Mouse (Mus musculus) kidney, postnatal 0 days (tissue): Measurements from ENCODE around the gene Sytl1. TPM values are rescaled to one million over a fixed set of nuclear protein-coding genes. Genes with fewer than 3 reads are reported as not detected.

Experiments used
- ATAC-seq: fragments of 200-750 bp; cut with Nextera tagmentation; replicated peaks from 2 replicates; pipeline ENCODE4 v1.8.0; 2017; ENCODE audit warnings: low read depth, moderate number of reproducible peaks, moderate TSS enrichment, moderate library complexity; ENCODE audit not compliant: low FRiP score
- DNase-seq: peaks from one replicate; pipeline ENCODE4 v3.0.0-alpha.2; 2016; ENCODE audit warnings: low spot score
- H3K27ac ChIP-seq: fragments of 300-500 bp; sonication (generic); 2 replicates; pipeline ENCODE4 v1.5.1; 2014; ENCODE audit warnings: mild to moderate bottlenecking
- H3K27me3 ChIP-seq: fragments of 300-500 bp; sonication (generic); 2 replicates; pipeline ENCODE4 v1.6.1; 2014; ENCODE audit warnings: low read length, mixed read lengths; ENCODE audit not compliant: insufficient read depth
- H3K36me3 ChIP-seq: fragments of 300-500 bp; sonication (generic); 2 replicates; pipeline ENCODE4 v1.6.1; 2014; ENCODE audit warnings: low read length, mixed read lengths; ENCODE audit not compliant: insufficient read depth
- H3K4me1 ChIP-seq: fragments of 300-500 bp; sonication (generic); replicated peaks from 2 replicates; pipeline ENCODE4 v1.6.1; 2014; ENCODE audit warnings: antibody characterized with exemption, low read length, mixed read lengths; ENCODE audit not compliant: insufficient read depth
- H3K4me2 ChIP-seq: fragments of 300-500 bp; sonication (generic); 2 replicates; pipeline ENCODE4 v1.6.1; 2014; ENCODE audit warnings: mild to moderate bottlenecking, low read length, moderate library complexity, mixed read lengths
- H3K4me3 ChIP-seq: fragments of 300-500 bp; sonication (generic); replicated peaks from 2 replicates; pipeline ENCODE4 v1.5.1; 2014; ENCODE audit warnings: low read depth, low read length
- H3K9ac ChIP-seq: fragments of 300-500 bp; sonication (generic); 2 replicates; pipeline ENCODE4 v1.6.1; 2014; ENCODE audit warnings: low read depth, low read length
- H3K9me3 ChIP-seq: fragments of 300-500 bp; sonication (generic); replicated peaks from 2 replicates; pipeline ENCODE4 v1.6.1; 2016; ENCODE audit warnings: low read length, inconsistent platforms, mixed read lengths
- CTCF ChIP-seq: IDR thresholded peaks from 2 replicates; pipeline ENCODE4 v1.5.1; 2016; ENCODE audit warnings: antibody characterized with exemption, low read depth, mild to moderate bottlenecking, moderate library complexity
- WGBS: fragments of 180-500 bp; shearing (Covaris S2); extraction: QIAGEN DNeasy Blood & Tissue Kit; methylation state at CpG from one replicate; pipeline ENCODE4 v1.1.7; 2014; 5-methylcytosine and 5-hydroxymethylcytosine counted together
- polyA plus RNA-seq: library from polyadenylated mRNA; unstranded; fragments of >200 nt; fragmentation: Nextera tagmentation; extraction: Ambion mirVana; gene quantifications from 2 replicates; pipeline ENCODE4 v1.2.1, GENCODE M21; 2015

Sytl1 gene
- polyA plus RNA-seq, 1 experiment from 2014 or later, result 2.8 TPM

DNA sequence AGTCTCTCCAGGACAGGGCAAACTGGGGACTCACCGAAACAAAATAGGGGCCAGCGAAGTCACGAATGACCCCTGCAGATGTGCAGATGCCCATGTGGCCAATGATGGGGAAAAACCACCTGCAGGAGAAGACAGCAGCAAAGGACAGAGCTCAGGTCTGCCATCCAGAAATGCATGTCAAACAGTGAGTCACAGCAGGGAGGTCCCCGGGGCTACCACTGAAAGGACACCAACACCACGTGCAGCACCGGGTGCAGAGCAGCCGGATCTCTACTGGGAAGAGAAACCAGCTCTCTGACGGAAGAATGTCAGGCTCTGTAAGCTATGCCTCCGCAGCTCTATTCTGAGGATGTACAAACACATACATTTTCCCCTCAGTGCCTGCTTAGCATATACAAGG is 8.0 kb upstream of the Sytl1 start:
- H3K27me3 ChIP-seq, result no peaks in the 10 kb centered on the region
- no peak overlapping the region for H3K27ac ChIP-seq
- no peak overlapping the region for H3K4me2 ChIP-seq
- H3K36me3 ChIP-seq, result peaks cover 35% of the 10 kb centered on the region
- no peaks in the 10 kb centered on the region for H3K9me3 ChIP-seq
- ATAC-seq (no peak), DNase-seq (no peak)
- no peak overlapping the region for H3K9ac ChIP-seq
- no peak for TF ChIP-seq CTCF
- H3K4me3 ChIP-seq, result no peak overlapping the region
- no peaks in the 10 kb centered on the region; the same call in 1 of the 2 replicates for H3K4me1 ChIP-seq
- WGBS, result 91% methylated on average over 9 of the region's 9 CpGs

DNA sequence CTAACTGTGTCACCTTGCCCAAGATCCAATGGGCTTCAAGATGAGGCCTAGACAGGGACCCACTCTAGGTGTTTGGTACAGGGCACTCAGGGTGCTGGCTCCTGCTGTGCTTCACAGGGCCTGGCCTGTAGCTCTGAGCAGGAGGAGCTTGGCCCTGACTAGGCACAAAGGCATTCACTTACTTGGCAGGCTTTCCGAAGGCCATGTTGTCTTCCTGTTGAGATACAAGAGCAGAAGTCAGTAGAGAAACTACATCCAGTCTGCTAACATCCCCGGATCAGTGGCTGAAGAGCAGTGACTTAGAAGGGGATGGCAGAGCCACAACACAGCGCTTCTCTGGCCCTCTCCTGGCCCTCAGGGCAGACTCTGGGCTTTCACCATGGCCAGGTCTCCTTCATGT is 6.7 kb upstream of the Sytl1 start:
- Histone ChIP-seq H3K27ac (no peak overlapping the region), H3K4me1 (no peaks in the 10 kb centered on the region), H3K9ac (no peak overlapping the region), H3K4me3 (no peak overlapping the region), H3K4me2 (no peak overlapping the region), H3K9me3 (no peaks in the 10 kb centered on the region), H3K36me3 (peaks cover 44% of the 10 kb centered on the region), H3K27me3 (no peaks in the 10 kb centered on the region)
- WGBS, result 91% methylated on average over 3 of the region's 3 CpGs
- TF ChIP-seq CTCF, result no peak
- ATAC-seq (no peak), DNase-seq (no peak)

DNA sequence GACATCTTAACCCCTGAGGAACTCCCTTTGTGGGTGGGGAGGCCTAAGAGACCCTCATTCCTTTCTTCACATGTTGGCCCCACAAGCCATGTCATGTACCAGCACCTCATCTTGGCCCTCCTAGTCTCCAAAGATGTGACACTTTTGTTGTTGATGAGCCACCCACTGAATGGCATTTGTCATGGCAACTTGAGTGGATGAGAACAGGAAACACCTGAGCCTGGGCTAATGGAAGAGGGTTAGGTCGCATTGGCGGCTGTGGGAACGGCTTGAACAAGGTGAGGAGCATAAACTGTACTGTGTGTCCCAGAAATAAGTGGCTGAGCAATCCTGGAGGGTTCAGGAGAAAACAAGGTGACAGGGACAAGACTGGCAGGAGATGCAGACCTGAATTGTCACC is 6.0 kb upstream of the Sytl1 start:
- WGBS, result 91% methylated on average over 3 of the region's 3 CpGs
- DNase-seq, result no peak
- Histone ChIP-seq H3K9ac (no peak overlapping the region), H3K4me1 (no peaks in the 10 kb centered on the region), H3K9me3 (no peaks in the 10 kb centered on the region), H3K4me3 (no peak overlapping the region), H3K27ac (no peak overlapping the region), H3K27me3 (no peaks in the 10 kb centered on the region), H3K36me3 (peaks cover 44% of the 10 kb centered on the region), H3K4me2 (no peak overlapping the region)
- TF ChIP-seq CTCF, result no peak
- ATAC-seq, result no peak

DNA sequence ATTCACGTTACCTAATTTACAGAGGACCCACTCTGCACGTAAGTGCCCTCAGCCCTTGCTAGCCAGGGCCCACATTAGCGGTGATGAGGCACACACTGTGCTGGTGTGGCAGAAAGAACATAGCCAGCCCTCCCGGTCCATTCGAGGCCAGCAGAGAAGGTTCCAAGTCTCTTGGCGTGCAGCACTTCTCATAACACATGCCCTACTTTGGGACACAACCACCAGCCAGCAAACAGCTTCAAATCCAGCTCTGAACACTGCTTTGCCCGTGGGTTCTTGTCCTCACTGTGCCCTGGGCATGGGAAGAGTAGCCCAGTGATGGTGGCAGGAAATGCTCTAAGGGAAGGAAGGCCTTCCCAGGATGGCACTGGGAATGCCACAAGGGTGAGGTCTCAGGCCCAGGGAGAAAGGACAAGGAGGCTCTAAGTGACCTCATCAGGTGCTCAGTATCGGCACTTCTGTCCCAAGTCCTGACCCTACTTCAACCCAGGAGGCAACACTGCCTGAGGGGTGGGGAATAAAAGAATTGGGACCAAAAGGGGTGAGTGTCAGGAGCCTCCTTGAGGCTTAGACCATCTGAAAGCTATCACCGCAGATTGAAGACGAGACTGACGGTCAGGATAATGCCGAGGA is 3.5 kb upstream of the Sytl1 start:
- 88% methylated on average over 12 of the region's 12 CpGs for whole genome bisulfite sequencing
- ATAC-seq (no peak), DNase-seq (no peak)

DNA sequence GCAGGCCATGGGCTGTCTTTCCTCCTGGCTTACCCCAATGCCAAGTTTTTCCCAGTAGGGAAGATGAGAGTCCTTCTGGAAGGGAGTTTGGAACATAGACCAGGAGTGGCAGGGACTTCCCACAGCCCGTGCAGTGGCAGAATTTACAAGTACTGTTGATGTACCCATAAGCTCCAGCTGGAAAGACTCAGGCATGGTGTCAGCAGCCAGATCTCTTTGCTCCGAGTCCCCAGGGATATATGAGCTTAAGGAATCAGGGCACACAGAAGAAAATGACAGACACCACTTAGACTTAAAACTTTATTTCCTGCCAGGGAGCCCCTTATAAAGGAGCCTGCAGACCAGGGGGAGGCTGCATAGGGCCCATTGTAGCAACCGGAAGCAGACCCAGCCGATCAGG is 2.8 kb upstream of the Sytl1 start:
- Histone ChIP-seq H3K4me1 (no peaks in the 10 kb centered on the region), H3K9ac (no peak overlapping the region), H3K36me3 (peaks cover 44% of the 10 kb centered on the region), H3K9me3 (no peaks in the 10 kb centered on the region), H3K27me3 (no peaks in the 10 kb centered on the region), H3K4me2 (no peak overlapping the region), H3K4me3 (no peak overlapping the region), H3K27ac (no peak overlapping the region)
- 67% methylated on average over 4 of the region's 4 CpGs for WGBS
- no peak for DNase-seq
- ATAC-seq, result no peak
- TF ChIP-seq CTCF, result no peak

More for the DNA sequence above, 3.5 kb upstream of the Sytl1 start:
- Histone ChIP-seq H3K4me3 (no peak overlapping the region), H3K4me2 (no peak overlapping the region), H3K27ac (no peak overlapping the region), H3K36me3 (peaks cover 44% of the 10 kb centered on the region), H3K4me1 (no peaks in the 10 kb centered on the region), H3K27me3 (no peaks in the 10 kb centered on the region), H3K9me3 (no peaks in the 10 kb centered on the region), H3K9ac (no peak overlapping the region)
- no peak for TF ChIP-seq CTCF

DNA sequence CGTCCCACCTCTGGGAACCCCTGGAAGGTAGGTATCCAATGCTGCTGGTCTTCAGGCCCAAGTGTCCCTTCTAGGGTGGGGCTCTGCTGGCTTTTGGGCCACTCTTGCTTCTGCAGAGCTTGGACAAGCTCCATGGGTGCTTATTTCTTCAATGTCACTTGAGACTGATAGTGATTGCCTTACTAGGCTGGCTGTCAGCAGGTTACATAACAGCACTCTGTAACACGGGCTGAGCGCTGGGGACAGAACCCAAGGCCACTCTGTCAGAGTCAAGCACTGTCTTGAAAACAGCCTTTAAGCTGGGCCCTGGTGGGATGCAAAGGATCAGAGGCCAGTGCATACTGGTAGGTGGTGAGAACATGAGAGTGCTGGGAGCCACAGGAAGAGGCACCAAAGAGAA is 2.4 kb upstream of the Sytl1 start:
- Histone ChIP-seq H3K4me3 (no peak overlapping the region), H3K36me3 (peaks cover 44% of the 10 kb centered on the region), H3K9me3 (no peaks in the 10 kb centered on the region), H3K27ac (no peak overlapping the region), H3K4me1 (no peaks in the 10 kb centered on the region), H3K27me3 (no peaks in the 10 kb centered on the region), H3K4me2 (no peak overlapping the region), H3K9ac (no peak overlapping the region)
- no peak for TF ChIP-seq CTCF
- ATAC-seq (no peak), DNase-seq (no peak)
- 95% methylated on average over 3 of the region's 3 CpGs for WGBS

DNA sequence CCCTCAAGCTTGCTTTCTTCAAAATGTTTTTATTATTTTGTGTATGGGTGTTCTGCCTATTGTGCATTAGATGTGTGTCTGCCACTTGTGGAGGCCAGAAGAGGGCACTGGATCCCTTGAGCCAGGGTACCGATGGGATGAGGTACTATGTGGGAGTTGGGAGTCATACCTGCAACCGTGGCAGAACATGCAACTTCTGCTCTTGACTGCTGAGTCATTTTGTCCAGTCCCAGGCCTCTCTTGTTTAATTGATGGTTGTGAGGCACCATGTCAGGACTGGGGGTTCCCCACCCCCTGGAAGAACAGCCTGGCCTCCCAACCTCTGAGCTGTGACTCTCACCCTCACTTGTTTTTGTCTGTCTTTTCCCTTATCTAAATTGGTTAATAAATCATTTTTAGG is 1.6 kb upstream of the Sytl1 start:
- Histone ChIP-seq H3K9ac (no peak overlapping the region), H3K4me1 (no peaks in the 10 kb centered on the region), H3K9me3 (no peaks in the 10 kb centered on the region), H3K4me2 (no peak overlapping the region), H3K27ac (no peak overlapping the region), H3K4me3 (no peak overlapping the region), H3K27me3 (no peaks in the 10 kb centered on the region), H3K36me3 (peaks cover 41% of the 10 kb centered on the region)
- 94% methylated on average over 2 of the region's 2 CpGs for WGBS
- ATAC-seq, result no peak
- DNase-seq, result no peak
- no peak for TF ChIP-seq CTCF
